Mouse (Mus musculus): ENCODE measurements around the gene Krt81. TPM values are rescaled to one million over a fixed set of nuclear protein-coding genes. Genes with fewer than 3 reads are reported as not detected.

The Krt81 gene
- polyA plus RNA-seq, 1 experiment from 2014 or later = not detected

GRCm38 (mm10) chr15:101493713-101494112 lies 30.2 kb upstream of the Krt81 start:
- Histone ChIP-seq H3K4me3 (ENCODE audit: low read depth, low read length) (no peak overlapping the region), H3K36me3 (replicated peaks; ENCODE audit: insufficient read depth, low read length) (no peaks in the 10 kb centered on the region), H3K4me1 (ENCODE audit: insufficient read depth) (no peaks in the 10 kb centered on the region), H3K27me3 (ENCODE audit: insufficient read depth, low read length) (no peaks in the 10 kb centered on the region), H3K27ac (ENCODE audit: low read depth) (no peak overlapping the region), H3K9ac (replicated peaks) (no peak overlapping the region), H3K4me2 (ENCODE audit: low read depth, low read length) (no peak overlapping the region), H3K9me3 (ENCODE audit: low read length) (no peaks in the 10 kb centered on the region)
- ATAC-seq (no peak), DNase-seq (no peak)
- WGBS (ENCODE audit: insufficient replicate concordance) = 85% methylated on average over 6 of the region's 6 CpGs
- no peak for TF ChIP-seq CTCF (IDR thresholded peaks at IDR 0.05; ENCODE audit: low read depth)
- no peak for TF ChIP-seq EP300 (IDR thresholded peaks at IDR 0.05; ENCODE audit: low read depth)

- no peak for ATAC-seq
- Histone ChIP-seq H3K9me3 (ENCODE audit: low read length) (no peaks in the 10 kb centered on the region), H3K4me3 (ENCODE audit: low read depth, low read length) (no peak overlapping the region), H3K27ac (ENCODE audit: low read depth) (no peak overlapping the region), H3K4me2 (ENCODE audit: low read depth, low read length) (no peak overlapping the region), H3K27me3 (ENCODE audit: insufficient read depth, low read length) (no peaks in the 10 kb centered on the region), H3K9ac (replicated peaks) (no peak overlapping the region), H3K4me1 (ENCODE audit: insufficient read depth) (no peaks in the 10 kb centered on the region), H3K36me3 (replicated peaks; ENCODE audit: insufficient read depth, low read length) (no peaks in the 10 kb centered on the region)
- WGBS (ENCODE audit: insufficient replicate concordance) = 54% methylated on average over 8 of the region's 8 CpGs
- TF ChIP-seq EP300 (IDR thresholded peaks at IDR 0.05; ENCODE audit: low read depth) = no peak
- TF ChIP-seq CTCF (IDR thresholded peaks at IDR 0.05; ENCODE audit: low read depth) = no peak
- DNase-seq = no peak
Observed at GRCm38 (mm10) chr15:101492718-101493117, 29.2 kb upstream of the Krt81 start.

- Histone ChIP-seq H3K4me1 (ENCODE audit: insufficient read depth) (no peaks in the 10 kb centered on the region), H3K4me2 (ENCODE audit: low read depth, low read length) (no peak within 1 kb of the TSS), H3K27ac (ENCODE audit: low read depth) (no peak within 1 kb of the TSS), H3K36me3 (replicated peaks; ENCODE audit: insufficient read depth, low read length) (no peaks in the 10 kb centered on the region), H3K27me3 (ENCODE audit: insufficient read depth, low read length) (no peaks in the 10 kb centered on the region), H3K4me3 (ENCODE audit: low read depth, low read length) (no peak within 1 kb of the TSS), H3K9ac (replicated peaks) (no peak within 1 kb of the TSS), H3K9me3 (ENCODE audit: low read length) (no peaks in the 10 kb centered on the region)
- ATAC-seq = no peak
- 74% methylated on average over 6 of the region's 6 CpGs for WGBS (ENCODE audit: insufficient replicate concordance)
- TF ChIP-seq EP300 (IDR thresholded peaks at IDR 0.05; ENCODE audit: low read depth) = no peak
- TF ChIP-seq CTCF (IDR thresholded peaks at IDR 0.05; ENCODE audit: low read depth) = no peak
- no peak for DNase-seq
Observed at GRCm38 (mm10) chr15:101491431-101491830, 27.9 kb upstream of the Krt81 start, which contains the start of gene Krt83. Gene Krt83 (minus strand): TSS chr15:101491512.

DNA sequence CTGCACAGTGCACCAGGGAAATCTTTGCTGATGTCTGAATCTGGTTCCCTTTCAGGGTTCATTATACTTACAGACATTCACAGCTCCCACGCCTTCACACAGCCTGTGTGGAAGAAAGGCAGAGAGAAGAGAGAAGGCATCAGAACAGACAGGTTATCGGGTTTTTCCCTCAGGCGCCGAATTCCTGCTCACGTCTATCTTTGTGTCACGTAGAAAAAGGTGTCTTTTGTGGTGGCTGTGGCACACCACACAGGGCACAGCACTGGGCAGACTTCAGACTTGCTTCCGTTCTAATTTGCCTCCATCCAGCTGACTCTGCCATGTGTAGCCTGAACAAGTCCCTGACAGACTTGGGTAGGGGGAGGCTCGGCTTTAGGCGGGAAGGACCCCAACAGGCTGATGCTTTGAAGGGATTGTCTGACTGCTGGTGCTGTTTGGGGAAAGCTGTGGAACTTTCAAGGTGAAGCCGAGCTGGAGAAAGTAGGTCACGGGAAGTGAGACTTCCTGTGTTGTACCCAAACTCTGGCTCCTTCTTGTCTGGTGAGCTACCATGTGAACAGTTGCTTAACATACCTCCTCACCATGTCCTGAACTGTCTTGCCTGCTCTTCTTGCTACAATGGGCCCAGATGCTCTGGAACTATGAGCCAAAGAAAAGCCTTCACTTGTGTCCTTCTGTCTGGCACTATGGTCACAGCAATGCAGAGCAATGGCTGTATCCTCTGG lies 22.5 kb upstream of the Krt81 start:
- H3K9ac ChIP-seq (replicated peaks) = no peak overlapping the region
- peaks cover 6% of the 10 kb centered on the region; the same call in 1 of the 2 replicates for H3K4me1 ChIP-seq (ENCODE audit: insufficient read depth)
- H3K9me3 ChIP-seq (ENCODE audit: low read length) = no peaks in the 10 kb centered on the region
- ATAC-seq (no peak), DNase-seq (no peak)
- no peak for TF ChIP-seq CTCF (IDR thresholded peaks at IDR 0.05; ENCODE audit: low read depth)
- no peak overlapping the region for H3K4me2 ChIP-seq (ENCODE audit: low read depth, low read length)
- H3K27me3 ChIP-seq (ENCODE audit: insufficient read depth, low read length) = no peaks in the 10 kb centered on the region
- 64% methylated on average over 11 of the region's 11 CpGs for WGBS (ENCODE audit: insufficient replicate concordance)
- H3K36me3 ChIP-seq (replicated peaks; ENCODE audit: insufficient read depth, low read length) = no peaks in the 10 kb centered on the region
- H3K27ac ChIP-seq (ENCODE audit: low read depth) = no peak overlapping the region
- H3K4me3 ChIP-seq (ENCODE audit: low read depth, low read length) = no peak overlapping the region

GRCm38 (mm10) chr15:101484939-101485338 lies 21.4 kb upstream of the Krt81 start:
- H3K9ac ChIP-seq (replicated peaks) = no peak overlapping the region
- no peaks in the 10 kb centered on the region for H3K27me3 ChIP-seq (ENCODE audit: insufficient read depth, low read length)
- TF ChIP-seq CTCF (IDR thresholded peaks at IDR 0.05; ENCODE audit: low read depth) = no peak
- no peak for TF ChIP-seq EP300 (IDR thresholded peaks at IDR 0.05; ENCODE audit: low read depth)
- DNase-seq = peak; percentile 24
- H3K27ac ChIP-seq (ENCODE audit: low read depth) = no peak overlapping the region
- 72% methylated on average over 1 of the region's 1 CpGs for WGBS (ENCODE audit: insufficient replicate concordance)
- peaks cover 6% of the 10 kb centered on the region; the same call in 1 of the 2 replicates for H3K4me1 ChIP-seq (ENCODE audit: insufficient read depth)
- no peak overlapping the region for H3K4me3 ChIP-seq (ENCODE audit: low read depth, low read length)
- H3K4me2 ChIP-seq (ENCODE audit: low read depth, low read length) = peak overlapping the region; percentile 22; the same call in 1 of the 2 replicates
- H3K9me3 ChIP-seq (ENCODE audit: low read length) = no peaks in the 10 kb centered on the region
- H3K36me3 ChIP-seq (replicated peaks; ENCODE audit: insufficient read depth, low read length) = no peaks in the 10 kb centered on the region
- ATAC-seq = peak; percentile 65

DNA sequence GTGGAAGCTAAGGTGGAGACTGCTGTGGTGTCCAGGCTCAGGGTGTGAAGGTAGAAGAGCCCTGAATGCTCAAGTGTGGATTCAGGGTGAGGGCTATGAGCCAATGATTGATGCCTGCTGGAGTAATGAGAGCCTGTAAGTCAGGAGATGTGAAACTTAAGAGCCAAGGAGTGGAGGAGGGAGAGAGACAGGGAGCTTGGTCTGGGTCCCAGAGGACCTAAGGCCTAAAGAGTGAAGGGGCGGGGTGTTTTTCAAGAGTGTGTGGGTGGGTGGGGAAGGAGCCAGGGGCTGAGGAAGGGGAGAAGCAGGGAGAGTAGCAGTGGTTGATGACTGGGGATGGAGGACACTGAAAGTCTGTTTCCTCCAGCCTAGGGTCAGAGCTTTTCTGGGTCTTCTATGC lies 20.1 kb upstream of the Krt81 start:
- ATAC-seq = no peak
- no peak overlapping the region for H3K27ac ChIP-seq (ENCODE audit: low read depth)

More for the DNA sequence above, 20.1 kb upstream of the Krt81 start:
- no peak overlapping the region for H3K9ac ChIP-seq (replicated peaks)
- H3K27me3 ChIP-seq (ENCODE audit: insufficient read depth, low read length) = peaks cover 10% of the 10 kb centered on the region
- H3K4me3 ChIP-seq (ENCODE audit: low read depth, low read length) = no peak overlapping the region
- no peaks in the 10 kb centered on the region for H3K36me3 ChIP-seq (replicated peaks; ENCODE audit: insufficient read depth, low read length)
- TF ChIP-seq EP300 (IDR thresholded peaks at IDR 0.05; ENCODE audit: low read depth) (no peak), CTCF (IDR thresholded peaks at IDR 0.05; ENCODE audit: low read depth) (no peak)
- no peaks in the 10 kb centered on the region for H3K9me3 ChIP-seq (ENCODE audit: low read length)
- no peak overlapping the region for H3K4me2 ChIP-seq (ENCODE audit: low read depth, low read length)
- no peak for DNase-seq
- WGBS (ENCODE audit: insufficient replicate concordance) = 65% methylated on average over 1 of the region's 1 CpGs
- H3K4me1 ChIP-seq (ENCODE audit: insufficient read depth) = peaks cover 6% of the 10 kb centered on the region; the same call in 1 of the 2 replicates

Measured in liver, postnatal 0 days (tissue).